Mouse (Mus musculus): Measurements from ENCODE around the gene Ubr2.

The Ubr2 gene

DNA sequence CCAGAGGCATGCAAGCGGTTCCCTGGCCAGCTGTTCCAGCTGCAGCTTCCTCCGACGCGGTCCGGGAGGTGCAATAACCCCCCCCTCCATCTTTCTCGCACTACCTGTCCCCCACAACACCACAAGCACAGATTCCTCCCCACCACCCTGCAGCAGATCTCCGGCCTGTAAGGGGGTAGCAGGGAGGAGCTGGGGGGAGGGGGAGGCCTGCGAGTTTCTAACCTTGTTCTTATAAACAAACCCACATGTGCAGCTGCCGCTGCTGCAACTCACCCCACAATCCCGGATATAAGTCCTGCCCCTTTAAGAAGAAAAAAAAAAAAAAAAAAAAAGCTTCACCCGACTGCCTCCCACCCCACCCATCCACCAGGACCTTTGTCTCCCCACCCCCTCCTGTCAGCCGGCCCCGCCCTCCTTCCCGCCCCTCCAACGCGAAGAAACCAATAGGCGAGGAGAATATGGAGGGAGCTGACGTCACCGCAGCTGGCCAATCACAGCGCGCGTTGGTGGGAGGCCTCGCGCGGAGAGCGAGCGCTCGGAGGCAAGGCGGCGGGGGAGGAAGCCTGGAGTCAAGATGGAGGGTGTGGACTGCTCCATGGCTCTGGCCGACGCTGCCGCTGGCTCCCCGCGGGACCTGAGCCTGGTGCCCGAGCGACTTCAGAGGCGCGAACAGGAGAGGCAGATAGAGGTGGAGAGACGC lies 120.1 kb downstream of the Ubr2 start, which contains the start of gene Tbcc:
Gene Tbcc, plus strand, starts transcription at position 569 of the 700 bp plus-strand sequence.
- in situ Hi-C loops (cut with MboI; ENCODE audit: unreplicated experiment in 2 of 2): no loop called here

- in situ Hi-C loops (cut with MboI; ENCODE audit: unreplicated experiment in 2 of 2): no loop called here
Measured at GRCm38 (mm10) chr17:46889450-46890084, 120.8 kb downstream of the Ubr2 start.

GRCm38 (mm10) chr17:46888511-46889212 lies 121.7 kb downstream of the Ubr2 start:
- in situ Hi-C loops (cut with MboI; ENCODE audit: unreplicated experiment in 2 of 2): no loop called here

- in situ Hi-C loops (cut with MboI; ENCODE audit: unreplicated experiment in 2 of 2): no loop called here
Measured at GRCm38 (mm10) chr17:46885910-46886643, 124.3 kb downstream of the Ubr2 start.

DNA sequence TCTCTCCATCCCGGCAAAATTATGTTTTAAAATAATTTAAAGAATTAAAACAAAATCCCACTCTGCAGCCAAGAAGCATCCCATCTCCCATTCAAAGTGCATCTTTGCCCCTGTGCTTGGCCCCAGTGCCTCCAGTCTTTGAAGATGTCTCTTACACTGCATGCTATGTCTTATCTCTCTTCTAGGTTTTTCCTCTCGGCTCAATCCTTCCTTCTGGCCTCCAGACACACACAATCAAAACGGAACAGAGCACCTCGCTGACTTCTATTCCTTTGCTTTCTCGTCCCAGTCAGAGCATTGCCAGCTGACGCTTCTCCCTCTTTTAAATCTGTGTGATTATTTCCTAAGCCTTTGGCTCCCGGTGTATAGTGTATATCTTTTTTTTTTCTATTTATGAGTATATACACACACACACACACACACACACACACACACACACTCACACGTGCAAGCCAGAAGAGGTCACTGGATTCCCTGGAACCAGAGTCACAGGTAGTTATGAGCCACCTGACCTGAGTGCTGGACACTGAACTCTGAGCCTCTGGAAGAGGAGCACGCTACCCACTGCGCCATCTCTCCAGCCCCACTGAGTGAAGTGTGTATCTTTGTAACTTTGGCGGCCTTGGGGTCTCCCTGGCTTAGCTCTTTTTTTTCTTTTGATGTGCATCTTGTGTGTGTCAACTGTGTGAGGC lies 125.0 kb downstream of the Ubr2 start:
- in situ Hi-C loops (cut with MboI; ENCODE audit: unreplicated experiment in 2 of 2): no loop called here

GRCm38 (mm10) chr17:46884766-46885165 lies 125.6 kb downstream of the Ubr2 start:
- in situ Hi-C loops (cut with MboI; ENCODE audit: unreplicated experiment in 2 of 2): loop anchor here (5.0 kb wide), 1 partner anchor 92 kb away; no protein-coding TSS in a partner anchor

- in situ Hi-C loops (cut with MboI; ENCODE audit: unreplicated experiment in 2 of 2): loop anchor here (5.0 kb wide), 1 partner anchor 91 kb away; no protein-coding TSS in a partner anchor
Measured at GRCm38 (mm10) chr17:46883107-46883506, 127.2 kb downstream of the Ubr2 start.

DNA sequence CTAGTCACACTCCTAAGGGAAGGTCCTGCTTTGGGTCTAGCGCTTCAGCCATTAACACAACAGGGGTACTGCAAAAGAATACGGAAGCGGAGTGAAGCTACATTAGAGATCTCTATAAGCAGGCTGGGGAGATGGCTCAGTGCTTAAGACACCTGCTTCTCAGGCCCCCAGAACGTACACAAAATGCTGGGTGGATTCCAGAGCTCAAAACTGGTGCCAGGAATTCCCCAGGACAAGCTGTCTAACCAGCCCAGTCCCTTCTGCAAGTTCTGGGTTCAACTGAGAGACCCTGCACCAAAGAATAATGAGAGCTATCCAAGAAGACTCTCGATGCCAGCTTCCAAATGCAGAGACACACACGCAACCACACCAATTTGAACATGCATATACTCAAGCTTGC lies 128.6 kb downstream of the Ubr2 start:
- in situ Hi-C loops (cut with MboI; ENCODE audit: unreplicated experiment in 2 of 2): loop anchor here (5.0 kb wide), 1 partner anchor 89 kb away; no protein-coding TSS in a partner anchor

- in situ Hi-C loops (cut with MboI; ENCODE audit: unreplicated experiment in 2 of 2): loop anchor here (5.0 kb wide), 1 partner anchor 88 kb away; no protein-coding TSS in a partner anchor
Measured at GRCm38 (mm10) chr17:46880322-46880721, 130.0 kb downstream of the Ubr2 start.

DNA sequence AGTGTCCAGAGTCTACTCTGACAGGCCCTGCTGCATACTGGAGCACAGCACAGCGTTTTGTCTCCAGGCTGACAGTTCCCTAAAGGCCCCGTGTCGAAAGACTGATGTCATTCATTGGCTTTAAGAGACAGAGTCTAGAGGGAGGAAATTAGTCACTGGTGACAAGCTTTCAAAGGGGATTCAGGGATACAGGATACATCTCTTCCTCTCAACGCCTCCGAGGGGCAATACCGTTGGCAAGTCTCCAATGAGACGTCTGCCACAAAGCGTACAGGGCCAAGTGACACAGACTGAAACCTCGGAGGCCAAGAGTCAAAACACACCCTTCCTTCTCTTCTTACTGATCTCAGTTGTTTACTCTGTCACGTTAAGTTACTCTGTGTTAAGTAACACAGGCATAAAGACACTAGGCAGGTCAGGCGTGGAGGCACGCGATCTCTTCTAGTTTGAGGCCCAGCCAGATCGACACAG lies 130.5 kb downstream of the Ubr2 start:
- in situ Hi-C loops (cut with MboI; ENCODE audit: unreplicated experiment in 2 of 2): loop anchor here (5.0 kb wide), 1 partner anchor 88 kb away; no protein-coding TSS in a partner anchor
